Mouse (Mus musculus) liver, adult 2 months (tissue): ENCODE data around the gene Shisa5.

ENCODE experiments used
- CTCF ChIP-seq: fragments of 200-500 bp; IDR thresholded peaks from 2 replicates; pipeline ENCODE4 v1.5.1; 2011; ENCODE audit warnings: low read depth, low read length, control low read depth
- POLR2A ChIP-seq: fragments of 200-500 bp; IDR thresholded peaks from 2 replicates; pipeline ENCODE4 v1.6.1; 2011; ENCODE audit warnings: low read length, control low read depth; ENCODE audit not compliant: insufficient read depth; ENCODE audit errors: extremely low read depth

- TF ChIP-seq CTCF (peak; percentile 56), POLR2A (no peak)
These were observed 46.6 kb downstream of the Shisa5 start for GRCm38 (mm10) chr9:109084922-109085321.
